Mouse (Mus musculus): ENCODE measurements around the gene Aadacl3.

DNA sequence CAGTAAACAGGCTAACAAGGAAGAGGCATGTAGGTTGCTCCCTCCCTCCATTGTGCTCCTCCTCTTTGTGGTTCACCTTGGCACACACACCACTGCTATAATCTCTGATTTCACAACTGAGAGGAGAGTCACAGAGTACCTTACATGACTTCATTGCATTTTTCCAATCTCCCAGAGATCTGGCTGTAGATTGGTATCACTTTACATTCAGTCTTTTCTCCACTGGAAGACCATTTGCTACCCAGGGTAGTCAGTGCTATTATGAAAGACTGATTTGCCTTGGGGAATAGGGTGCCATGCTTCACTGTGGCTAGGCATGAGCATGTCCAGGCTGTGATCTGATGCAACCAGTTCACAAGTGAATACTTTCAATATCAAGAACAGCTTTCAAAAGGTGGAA, 29.8 kb upstream of the Aadacl3 start:
- TF ChIP-seq CTCF (IDR thresholded peaks at IDR 0.05; ENCODE audit: low read depth, low read length) (no peak), POLR2A (IDR thresholded peaks at IDR 0.05; ENCODE audit: borderline replicate concordance, low read depth, low read length) (no peak)
